Comparison of ENCODE assay signal across 8 mouse cellular contexts in genomic region chr19:6297641-6298040, GRCm38 (mm10). TPM values are rescaled to one million over a fixed set of nuclear protein-coding genes. Genes with fewer than 3 reads are reported as not detected.
DNase-seq lines count a peak whose midpoint lies in the region; ATAC-seq and TF ChIP-seq lines count a peak whose summit lies in the region.

No protein-coding gene starts in this region.

- DNase-seq in 3134 (ENCODE audit: extremely low read depth, insufficient read length, low spot score) = peak; percentile 85
- DNase-seq in c-Kit-positive CD71-positive TER-119-positive erythroid progenitor cells, embryonic 14.5 days (ENCODE audit: low spot score) = peak; percentile 79
- peak; percentile 86 for DNase-seq in liver
- no peak for DNase-seq in stomach, postnatal 0 days (ENCODE audit: low spot score)
- DNase-seq in forebrain, embryonic 14.5 days (ENCODE audit: low spot score) = no peak
- DNase-seq in embryo, embryonic 10.5 days (ENCODE audit: low spot score) = no peak

- H3K9ac ChIP-seq in stomach, postnatal 0 days (ENCODE audit: low read length) = no peak overlapping the region
- H3K9ac ChIP-seq in forebrain, embryonic 14.5 days (ENCODE audit: low read length) = no peak overlapping the region

- H3K4me3 ChIP-seq in stomach, postnatal 0 days (ENCODE audit: low read depth, low read length) = no peak overlapping the region
- H3K4me3 ChIP-seq in forebrain, embryonic 14.5 days (ENCODE audit: low read depth, low read length) = no peak overlapping the region

- H3K4me2 ChIP-seq in stomach, postnatal 0 days (replicated peaks; ENCODE audit: low read depth) = no peak overlapping the region
- H3K4me2 ChIP-seq in forebrain, embryonic 14.5 days (ENCODE audit: low read length) = no peak overlapping the region

- no peaks in the 10 kb centered on the region for H3K4me1 ChIP-seq in stomach, postnatal 0 days (replicated peaks; ENCODE audit: control insufficient read depth, insufficient read depth)
- H3K4me1 ChIP-seq in forebrain, embryonic 14.5 days (ENCODE audit: control insufficient read depth, insufficient read depth, low read length) = no peaks in the 10 kb centered on the region

- no peak for TF ChIP-seq EP300 in stomach, postnatal 0 days (optimal IDR thresholded peaks at IDR 0.05)

- ATAC-seq in CD4-positive, CD25-positive, alpha-beta regulatory T cell, adult 4 months = peak; percentile 84
- ATAC-seq in stomach, postnatal 0 days (ENCODE audit: low FRiP score, low TSS enrichment) = peak; percentile 80
- ATAC-seq in forebrain, embryonic 14.5 days = no peak
- ATAC-seq in cerebellum, adult (ENCODE audit: insufficient number of reproducible peaks, low FRiP score, low TSS enrichment) = no peak

- peaks cover 31% of the 10 kb centered on the region for H3K36me3 ChIP-seq in stomach, postnatal 0 days (ENCODE audit: control insufficient read depth, insufficient read depth, low read length)
- H3K36me3 ChIP-seq in forebrain, embryonic 14.5 days (ENCODE audit: control insufficient read depth, insufficient read depth, low read length) = peaks cover 59% of the 10 kb centered on the region

- no peaks in the 10 kb centered on the region for H3K9me3 ChIP-seq in stomach, postnatal 0 days (ENCODE audit: control insufficient read depth, low read length)
- no peaks in the 10 kb centered on the region for H3K9me3 ChIP-seq in forebrain, embryonic 14.5 days (replicated peaks; ENCODE audit: control insufficient read depth, low read length)

- no peak for TF ChIP-seq CTCF in stomach, postnatal 0 days (IDR thresholded peaks at IDR 0.05; ENCODE audit: low read depth)

- H3K27me3 ChIP-seq in stomach, postnatal 0 days (ENCODE audit: control insufficient read depth, insufficient read depth, low read length) = no peaks in the 10 kb centered on the region
- no peaks in the 10 kb centered on the region for H3K27me3 ChIP-seq in forebrain, embryonic 14.5 days (replicated peaks; ENCODE audit: control insufficient read depth, insufficient read depth, low read length)

- WGBS in stomach, postnatal 0 days = 68% methylated on average over 9 of the region's 9 CpGs
- 96% methylated on average over 9 of the region's 9 CpGs for WGBS in forebrain, embryonic 14.5 days

- H3K27ac ChIP-seq in stomach, postnatal 0 days (replicated peaks) = peak overlapping the region; percentile 67
- no peak overlapping the region for H3K27ac ChIP-seq in forebrain, embryonic 14.5 days (ENCODE audit: low read depth, low read length)

RNA-seq across cellular contexts. Expression of gene Cdc42bpg, which starts 8.6 kb away (rescaled TPM):
- under 1 TPM; 0.07 to 0.13 TPM for polyA plus RNA-seq in CD4-positive, CD25-positive, alpha-beta regulatory T cell, adult 4 months (2017; shearing (Covaris generic))
- 1.3 and 1.9 TPM in 2 replicates for polyA plus RNA-seq in stomach, postnatal 0 days (2015; fragmentation: Nextera tagmentation; extraction: Ambion mirVana)
- 0.61 and 0.72 TPM in 2 replicates for polyA plus RNA-seq in forebrain, embryonic 14.5 days (2014; fragmentation: Nextera tagmentation; extraction: Ambion mirVana)

RNA-seq across cellular contexts. Expression of gene Ehd1, which starts 21.1 kb away (rescaled TPM):
- 10 to 100 TPM in 1 of 2 experiments, 1 to 10 TPM in 1; 6.4 to 22.8 TPM for polyA plus RNA-seq in CD4-positive, CD25-positive, alpha-beta regulatory T cell, adult 4 months (2017; shearing (Covaris generic))
- polyA plus RNA-seq in stomach, postnatal 0 days (2015; fragmentation: Nextera tagmentation; extraction: Ambion mirVana) = 62.0 and 63.8 TPM in 2 replicates
- 71.3 and 79.8 TPM in 2 replicates for polyA plus RNA-seq in forebrain, embryonic 14.5 days (2014; fragmentation: Nextera tagmentation; extraction: Ambion mirVana)

RNA-seq across cellular contexts. Expression of gene Men1, which starts 37.1 kb away (rescaled TPM):
- 10 to 100 TPM; 16.9 to 32.1 TPM for polyA plus RNA-seq in CD4-positive, CD25-positive, alpha-beta regulatory T cell, adult 4 months (2017; shearing (Covaris generic))
- polyA plus RNA-seq in stomach, postnatal 0 days (2015; fragmentation: Nextera tagmentation; extraction: Ambion mirVana) = 27.1 and 27.9 TPM in 2 replicates
- 47.7 and 61.6 TPM in 2 replicates for polyA plus RNA-seq in forebrain, embryonic 14.5 days (2014; fragmentation: Nextera tagmentation; extraction: Ambion mirVana)

RNA-seq across cellular contexts. Expression of gene Map4k2, which starts 43.3 kb away (rescaled TPM):
- polyA plus RNA-seq in CD4-positive, CD25-positive, alpha-beta regulatory T cell, adult 4 months (2017; shearing (Covaris generic)) = 100 to 1,000 TPM in 1 of 2 experiments, 10 to 100 TPM in 1; 77.5 to 135 TPM
- polyA plus RNA-seq in stomach, postnatal 0 days (2015; fragmentation: Nextera tagmentation; extraction: Ambion mirVana) = 5.2 and 5.7 TPM in 2 replicates
- polyA plus RNA-seq in forebrain, embryonic 14.5 days (2014; fragmentation: Nextera tagmentation; extraction: Ambion mirVana) = 6.2 and 11.2 TPM in 2 replicates

RNA-seq across cellular contexts. Expression of gene Atg2a, which starts 56.2 kb away (rescaled TPM):
- polyA plus RNA-seq in CD4-positive, CD25-positive, alpha-beta regulatory T cell, adult 4 months (2017; shearing (Covaris generic)) = 10 to 100 TPM; 10.4 to 14.7 TPM
- 4.8 and 6.0 TPM in 2 replicates for polyA plus RNA-seq in stomach, postnatal 0 days (2015; fragmentation: Nextera tagmentation; extraction: Ambion mirVana)
- polyA plus RNA-seq in forebrain, embryonic 14.5 days (2014; fragmentation: Nextera tagmentation; extraction: Ambion mirVana) = 7.9 and 9.6 TPM in 2 replicates

Comparison
In these comparisons a context has a peak if more than half of its experiments do, and no peak if none do; other contexts are left out.
1. DNase-seq: peak in 3134 (single experiment), c-Kit-positive CD71-positive TER-119-positive erythroid progenitor cells, embryonic 14.5 days (single experiment) and liver (single experiment); none in stomach, postnatal 0 days (single experiment), forebrain, embryonic 14.5 days (single experiment) and embryo, embryonic 10.5 days (single experiment).
2. ATAC-seq: peak in CD4-positive, CD25-positive, alpha-beta regulatory T cell, adult 4 months (single experiment) and stomach, postnatal 0 days (single experiment); none in forebrain, embryonic 14.5 days (single experiment) and cerebellum, adult (single experiment).